Mouse (Mus musculus): ENCODE results near the gene Rab3d.

- TF ChIP-seq CTCF (IDR thresholded peaks at IDR 0.05; ENCODE audit: low read depth) (no peak), EP300 (IDR thresholded peaks at IDR 0.05; ENCODE audit: low read depth) (no peak)
Measured at GRCm38 (mm10) chr9:21953600-21953999, 35.6 kb upstream of the Rab3d start.
